Mouse (Mus musculus): ENCODE measurements at regions not wholly inside any gene's neighbourhood (a gene's known extent, or its start where the extent isn't known, plus 50 kb on each side); places are given as distances from the start of the nearest gene placed in this dataset.

GRCm38 (mm10) chr17:84056469-84056868 lies 131.3 kb downstream of the Zfp36l2 start:
- H3K9me3 ChIP-seq: no peaks in the 10 kb centered on the region
- no peak overlapping the region for H3K4me3 ChIP-seq
- no peak for ATAC-seq (ENCODE audit: low FRiP score, low read depth)
- H3K36me3 ChIP-seq: no peaks in the 10 kb centered on the region
- 87% methylated on average over 4 of the region's 4 CpGs for WGBS
- H3K4me2 ChIP-seq (replicated peaks): no peak overlapping the region
- peaks cover 19% of the 10 kb centered on the region for H3K4me1 ChIP-seq
- no peak overlapping the region for H3K9ac ChIP-seq (replicated peaks)
- H3K27me3 ChIP-seq: 0 out of 2 replicates have a peak, but pooled peaks cover 4% of the 10 kb centered on the region
- no peak overlapping the region for H3K27ac ChIP-seq (replicated peaks)

- Histone ChIP-seq H3K9ac (replicated peaks) (no peak overlapping the region), H3K4me2 (replicated peaks) (no peak overlapping the region), H3K4me1 (0 out of 2 replicates have a peak, but pooled peaks cover 2% of the 10 kb centered on the region), H3K27ac (replicated peaks) (no peak overlapping the region), H3K4me3 (no peak overlapping the region), H3K36me3 (no peaks in the 10 kb centered on the region), H3K9me3 (no peaks in the 10 kb centered on the region; the same call in 1 of the 2 replicates), H3K27me3 (0 out of 2 replicates have a peak, but pooled peaks cover 4% of the 10 kb centered on the region)
- WGBS: 82% methylated on average over 8 of the region's 8 CpGs
- no peak for ATAC-seq (ENCODE audit: low FRiP score, low read depth)
Observed at GRCm38 (mm10) chr17:84052437-84052836, 135.3 kb downstream of the Zfp36l2 start.

- Histone ChIP-seq H3K4me2 (replicated peaks) (no peak overlapping the region), H3K4me3 (no peak overlapping the region), H3K9ac (replicated peaks) (no peak overlapping the region), H3K9me3 (peaks cover 3% of the 10 kb centered on the region; the same call in 1 of the 2 replicates), H3K27me3 (0 out of 2 replicates have a peak, but pooled peaks cover 4% of the 10 kb centered on the region), H3K27ac (replicated peaks) (no peak overlapping the region), H3K4me1 (no peaks in the 10 kb centered on the region), H3K36me3 (no peaks in the 10 kb centered on the region)
- ATAC-seq (ENCODE audit: low FRiP score, low read depth): no peak
- 86% methylated on average over 9 of the region's 9 CpGs for WGBS
Observed at GRCm38 (mm10) chr17:84051212-84051611, 136.5 kb downstream of the Zfp36l2 start.

- Histone ChIP-seq H3K9me3 (peaks cover 3% of the 10 kb centered on the region; the same call in 1 of the 2 replicates), H3K27ac (replicated peaks) (no peak overlapping the region), H3K36me3 (no peaks in the 10 kb centered on the region), H3K9ac (replicated peaks) (no peak overlapping the region), H3K27me3 (0 out of 2 replicates have a peak, but pooled peaks cover 4% of the 10 kb centered on the region), H3K4me3 (no peak overlapping the region), H3K4me1 (peaks cover 4% of the 10 kb centered on the region; the same call in 1 of the 2 replicates), H3K4me2 (replicated peaks) (no peak overlapping the region)
- WGBS: 65% methylated on average over 6 of the region's 6 CpGs
- no peak for ATAC-seq (ENCODE audit: low FRiP score, low read depth)
Observed at GRCm38 (mm10) chr17:84048533-84048932, 139.2 kb downstream of the Zfp36l2 start.

GRCm38 (mm10) chr17:84047520-84047919 lies 140.2 kb downstream of the Zfp36l2 start:
- H3K9ac ChIP-seq (replicated peaks): no peak overlapping the region
- ATAC-seq (ENCODE audit: low FRiP score, low read depth): no peak
- H3K4me3 ChIP-seq: no peak overlapping the region
- H3K36me3 ChIP-seq: no peaks in the 10 kb centered on the region
- H3K9me3 ChIP-seq: peaks cover 3% of the 10 kb centered on the region; the same call in 1 of the 2 replicates
- peaks cover 4% of the 10 kb centered on the region; the same call in 1 of the 2 replicates for H3K4me1 ChIP-seq
- WGBS: 78% methylated on average over 1 of the region's 1 CpGs
- H3K4me2 ChIP-seq (replicated peaks): no peak overlapping the region
- H3K27me3 ChIP-seq: 0 out of 2 replicates have a peak, but pooled peaks cover 2% of the 10 kb centered on the region
- no peak overlapping the region for H3K27ac ChIP-seq (replicated peaks)

GRCm38 (mm10) chr17:84045812-84046211 lies 141.9 kb downstream of the Zfp36l2 start:
- WGBS: 94% methylated on average over 1 of the region's 1 CpGs
- no peak for ATAC-seq (ENCODE audit: low FRiP score, low read depth)
- no peak overlapping the region for H3K27ac ChIP-seq (replicated peaks)

GRCm38 (mm10) chr17:84044472-84044936 lies 143.2 kb downstream of the Zfp36l2 start:
- Histone ChIP-seq H3K4me1 (peaks cover 4% of the 10 kb centered on the region; the same call in 1 of the 2 replicates), H3K27me3 (no peaks in the 10 kb centered on the region), H3K9ac (replicated peaks) (no peak overlapping the region), H3K9me3 (peaks cover 3% of the 10 kb centered on the region; the same call in 1 of the 2 replicates), H3K36me3 (no peaks in the 10 kb centered on the region), H3K4me3 (no peak overlapping the region), H3K4me2 (replicated peaks) (no peak overlapping the region), H3K27ac (replicated peaks) (no peak overlapping the region)
- WGBS: 68% methylated on average over 5 of the region's 5 CpGs
- ATAC-seq (ENCODE audit: low FRiP score, low read depth): no peak

More at GRCm38 (mm10) chr17:84045812-84046211, 141.9 kb downstream of the Zfp36l2 start:
- H3K9ac ChIP-seq (replicated peaks): no peak overlapping the region
- peaks cover 3% of the 10 kb centered on the region; the same call in 1 of the 2 replicates for H3K9me3 ChIP-seq
- no peaks in the 10 kb centered on the region for H3K27me3 ChIP-seq
- H3K4me3 ChIP-seq: no peak overlapping the region
- H3K36me3 ChIP-seq: no peaks in the 10 kb centered on the region
- no peak overlapping the region for H3K4me2 ChIP-seq (replicated peaks)
- H3K4me1 ChIP-seq: peaks cover 4% of the 10 kb centered on the region; the same call in 1 of the 2 replicates

GRCm38 (mm10) chr17:84043102-84043501 lies 144.6 kb downstream of the Zfp36l2 start:
- Histone ChIP-seq H3K4me2 (replicated peaks) (no peak overlapping the region), H3K9me3 (peaks cover 3% of the 10 kb centered on the region; the same call in 1 of the 2 replicates), H3K4me1 (peaks cover 4% of the 10 kb centered on the region; the same call in 1 of the 2 replicates), H3K36me3 (no peaks in the 10 kb centered on the region), H3K27me3 (no peaks in the 10 kb centered on the region), H3K27ac (replicated peaks) (no peak overlapping the region), H3K9ac (replicated peaks) (no peak overlapping the region), H3K4me3 (no peak overlapping the region)
- no peak for ATAC-seq (ENCODE audit: low FRiP score, low read depth)
- WGBS: 85% methylated on average over 2 of the region's 2 CpGs

GRCm38 (mm10) chr17:84039444-84039843 lies 148.3 kb downstream of the Zfp36l2 start:
- Histone ChIP-seq H3K36me3 (no peaks in the 10 kb centered on the region), H3K27me3 (no peaks in the 10 kb centered on the region), H3K4me3 (no peak overlapping the region), H3K9ac (replicated peaks) (no peak overlapping the region), H3K4me2 (replicated peaks) (no peak overlapping the region), H3K9me3 (no peaks in the 10 kb centered on the region), H3K4me1 (peaks cover 3% of the 10 kb centered on the region), H3K27ac (replicated peaks) (no peak overlapping the region)
- whole genome bisulfite sequencing: 81% methylated on average over 10 of the region's 10 CpGs
- ATAC-seq (ENCODE audit: low FRiP score, low read depth): no peak

GRCm38 (mm10) chr17:84037580-84038304 lies 150.0 kb downstream of the Zfp36l2 start:
- WGBS: 78% methylated on average over 11 of the region's 11 CpGs
- Histone ChIP-seq H3K27ac (replicated peaks) (no peak overlapping the region), H3K9ac (replicated peaks) (no peak overlapping the region), H3K4me2 (replicated peaks) (no peak overlapping the region), H3K4me1 (no peaks in the 10 kb centered on the region; the same call in 1 of the 2 replicates), H3K9me3 (no peaks in the 10 kb centered on the region), H3K36me3 (no peaks in the 10 kb centered on the region), H3K27me3 (0 out of 2 replicates have a peak, but pooled peaks cover 4% of the 10 kb centered on the region), H3K4me3 (no peak overlapping the region)
- no peak for ATAC-seq (ENCODE audit: low FRiP score, low read depth)

- Histone ChIP-seq H3K9me3 (no peaks in the 10 kb centered on the region), H3K4me3 (no peak overlapping the region), H3K9ac (replicated peaks) (no peak overlapping the region), H3K27me3 (0 out of 2 replicates have a peak, but pooled peaks cover 5% of the 10 kb centered on the region), H3K4me1 (no peaks in the 10 kb centered on the region; the same call in 1 of the 2 replicates), H3K36me3 (no peaks in the 10 kb centered on the region), H3K4me2 (replicated peaks) (no peak overlapping the region), H3K27ac (replicated peaks) (no peak overlapping the region)
- 91% methylated on average over 6 of the region's 6 CpGs for WGBS
- no peak for ATAC-seq (ENCODE audit: low FRiP score, low read depth)
Observed at GRCm38 (mm10) chr17:84036056-84036455, 151.7 kb downstream of the Zfp36l2 start.

GRCm38 (mm10) chr17:84034801-84035200 lies 152.9 kb downstream of the Zfp36l2 start:
- no peaks in the 10 kb centered on the region for H3K36me3 ChIP-seq
- H3K27me3 ChIP-seq: peaks cover 7% of the 10 kb centered on the region; the same call in 1 of the 2 replicates
- ATAC-seq (ENCODE audit: low FRiP score, low read depth): no peak
- H3K9me3 ChIP-seq: no peaks in the 10 kb centered on the region
- no peaks in the 10 kb centered on the region; the same call in 1 of the 2 replicates for H3K4me1 ChIP-seq
- H3K9ac ChIP-seq (replicated peaks): no peak overlapping the region
- H3K4me3 ChIP-seq: no peak overlapping the region
- H3K4me2 ChIP-seq (replicated peaks): no peak overlapping the region
- 100% methylated on average over 1 of the region's 1 CpGs for whole genome bisulfite sequencing
- no peak overlapping the region for H3K27ac ChIP-seq (replicated peaks)

Data from midbrain, embryonic 12.5 days (tissue).